Mouse (Mus musculus): ENCODE results near the gene Hpca. TPM values are rescaled to one million over a fixed set of nuclear protein-coding genes. Genes with fewer than 3 reads are reported as not detected.

Hpca gene
- total RNA-seq, 2 experiments from 2014 or later, result not detected

DNA sequence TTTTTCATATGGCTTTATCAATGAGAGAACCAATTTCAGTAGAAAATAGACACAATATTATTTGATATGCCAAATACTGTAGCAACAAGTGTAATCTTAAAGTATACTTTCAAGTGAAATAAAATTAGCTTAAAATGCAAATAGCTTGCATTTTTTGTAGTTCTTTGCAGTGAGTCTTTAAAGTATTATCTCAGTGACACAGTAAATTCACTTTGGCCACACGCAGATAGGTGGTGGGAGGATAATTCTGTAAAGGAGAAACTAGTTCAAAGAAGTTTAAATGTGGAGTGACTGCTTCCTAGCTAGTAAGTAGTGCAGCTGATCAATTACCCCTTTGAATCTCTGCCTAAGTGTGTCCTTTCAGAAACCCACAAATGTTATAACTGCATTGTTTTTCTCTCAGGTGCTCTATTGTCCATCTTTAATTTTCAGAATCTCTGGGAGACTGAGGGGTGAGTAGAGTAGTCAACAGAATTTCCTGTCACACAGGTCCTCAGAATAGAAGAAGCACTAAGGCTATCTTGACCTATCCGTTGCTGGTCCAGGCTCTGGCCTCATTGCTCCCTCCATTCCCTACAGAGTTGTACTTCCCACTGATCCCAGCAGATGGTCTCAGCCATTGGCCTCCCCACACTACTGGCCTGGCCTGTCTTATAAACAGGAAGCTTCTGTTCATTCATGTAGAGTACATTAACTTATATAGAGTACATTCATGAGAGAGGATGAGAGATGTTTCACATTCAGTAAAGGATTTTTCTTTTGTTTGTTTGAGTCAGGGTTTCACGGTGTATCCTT lies 59.4 kb downstream of the Hpca start:
- ATAC-seq (replicated peaks; ENCODE audit: poor library complexity), result no peak

Other genes with a start within 250 kb of the Hpca start
- 0.62 and 0.66 TPM in 2 replicates for gene Trim62, start 238.5 kb downstream of the Hpca start, total RNA-seq (2015)
- gene Trim62, start 238.5 kb downstream of the Hpca start, total RNA-seq (2017), result 0.33 and 0.41 TPM in 2 replicates
- 0.91 and 1.7 TPM in 2 replicates for gene Azin2, start 159.6 kb downstream of the Hpca start, total RNA-seq (2015)
- gene Azin2, start 159.6 kb downstream of the Hpca start, total RNA-seq (2017), result 2.1 and 2.2 TPM in 2 replicates
- gene Ak2, start 130.1 kb downstream of the Hpca start, total RNA-seq (2015), result 97.7 and 107 TPM in 2 replicates
- 165 and 176 TPM in 2 replicates for gene Ak2, start 130.1 kb downstream of the Hpca start, total RNA-seq (2017)
- 24.5 and 29.0 TPM in 2 replicates for gene Rnf19b, start 63.8 kb downstream of the Hpca start, total RNA-seq (2015)
- gene Rnf19b, start 63.8 kb downstream of the Hpca start, total RNA-seq (2017), result 44.3 and 49.5 TPM in 2 replicates
- gene Tmem54, start 16.5 kb downstream of the Hpca start, total RNA-seq (2015), result 1.6 TPM in 1 of 2 replicates, not detected in the other
- gene Tmem54, start 16.5 kb downstream of the Hpca start, total RNA-seq (2017), result 0.12 TPM in 1 of 2 replicates, not detected in the other
- gene Fndc5, start 15.0 kb upstream of the Hpca start, total RNA-seq (2015), result not detected in 2 replicates
- not detected in 2 replicates for gene Fndc5, start 15.0 kb upstream of the Hpca start, total RNA-seq (2017)
- 25.1 and 42.6 TPM in 2 replicates for gene S100pbp, start 67.7 kb upstream of the Hpca start, total RNA-seq (2015)
- gene S100pbp, start 67.7 kb upstream of the Hpca start, total RNA-seq (2017), result 13.2 and 23.5 TPM in 2 replicates
- 25.2 and 28.0 TPM in 2 replicates for gene Yars, start 67.7 kb upstream of the Hpca start, total RNA-seq (2015)
- gene Yars, start 67.7 kb upstream of the Hpca start, total RNA-seq (2017), result 55.3 and 60.7 TPM in 2 replicates
- gene C77080, start 139.4 kb upstream of the Hpca start, total RNA-seq (2015), result 0.12 and 0.25 TPM in 2 replicates
- not detected in 2 replicates for gene C77080, start 139.4 kb upstream of the Hpca start, total RNA-seq (2017)
- gene Sync, start 165.6 kb upstream of the Hpca start, total RNA-seq (2015), result not detected in 2 replicates
- gene Sync, start 165.6 kb upstream of the Hpca start, total RNA-seq (2017), result 0.08 TPM in 1 of 2 replicates, not detected in the other
- 233 and 259 TPM in 2 replicates for gene Rbbp4, start 213.3 kb upstream of the Hpca start, total RNA-seq (2015)
- gene Rbbp4, start 213.3 kb upstream of the Hpca start, total RNA-seq (2017), result 122 and 137 TPM in 2 replicates
- gene Zbtb8os, start 213.7 kb upstream of the Hpca start, total RNA-seq (2015), result 81.4 and 89.6 TPM in 2 replicates
- gene Zbtb8os, start 213.7 kb upstream of the Hpca start, total RNA-seq (2017), result 94.6 and 102 TPM in 2 replicates